Mouse (Mus musculus): Measurements from ENCODE around the gene Map7.

The Map7 gene

DNA sequence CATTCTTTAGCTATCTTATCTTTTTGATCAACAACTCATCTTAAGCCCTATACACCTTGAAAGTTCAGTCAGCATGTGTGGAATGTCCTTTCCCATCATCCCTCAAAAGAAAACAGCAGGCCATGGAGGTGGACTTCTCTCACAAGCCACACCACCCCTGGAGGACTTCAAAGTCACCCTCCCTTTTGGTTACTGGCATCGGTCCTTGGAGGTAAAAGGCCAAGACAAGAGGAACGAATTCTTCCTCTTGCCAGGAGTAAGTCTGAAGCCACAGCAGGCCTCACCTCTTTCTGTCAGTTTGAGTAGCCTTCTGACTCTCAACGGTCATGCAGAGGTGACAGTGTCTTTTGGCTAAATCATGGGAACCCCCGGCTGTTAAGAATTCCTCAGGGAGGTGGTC is 36.1 kb downstream of the Map7 start:
- no peak for DNase-seq (ENCODE audit: extremely low read depth, insufficient read length, low spot score)

GRCm38 (mm10) chr10:20185264-20185663 is 37.0 kb downstream of the Map7 start:
- DNase-seq (ENCODE audit: extremely low read depth, insufficient read length, low spot score), result no peak

DNA sequence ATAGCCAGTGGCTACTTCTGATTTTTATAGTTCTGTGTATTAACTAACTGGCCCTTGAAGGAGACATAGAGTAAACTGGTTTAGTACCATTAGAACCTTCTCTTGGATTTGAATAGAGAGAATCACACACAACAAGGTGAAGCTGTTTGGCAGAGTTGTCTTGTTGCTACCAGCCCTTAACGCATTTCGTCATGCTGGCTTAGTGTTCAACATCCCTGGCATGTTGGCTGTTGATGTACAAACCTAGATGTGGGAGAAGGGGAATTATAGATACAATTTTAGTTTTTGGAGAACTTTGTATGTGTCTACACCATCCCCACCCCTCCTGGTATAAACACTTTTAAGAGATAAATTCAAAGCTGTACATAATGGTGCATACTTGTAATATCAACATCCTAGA is 37.5 kb downstream of the Map7 start:
- no peak for DNase-seq (ENCODE audit: extremely low read depth, insufficient read length, low spot score)

GRCm38 (mm10) chr10:20186800-20187273 is 38.6 kb downstream of the Map7 start:
- no peak for DNase-seq (ENCODE audit: extremely low read depth, insufficient read length, low spot score)

GRCm38 (mm10) chr10:20190139-20190747 is 42.0 kb downstream of the Map7 start:
- no peak for DNase-seq (ENCODE audit: extremely low read depth, insufficient read length, low spot score)

DNA sequence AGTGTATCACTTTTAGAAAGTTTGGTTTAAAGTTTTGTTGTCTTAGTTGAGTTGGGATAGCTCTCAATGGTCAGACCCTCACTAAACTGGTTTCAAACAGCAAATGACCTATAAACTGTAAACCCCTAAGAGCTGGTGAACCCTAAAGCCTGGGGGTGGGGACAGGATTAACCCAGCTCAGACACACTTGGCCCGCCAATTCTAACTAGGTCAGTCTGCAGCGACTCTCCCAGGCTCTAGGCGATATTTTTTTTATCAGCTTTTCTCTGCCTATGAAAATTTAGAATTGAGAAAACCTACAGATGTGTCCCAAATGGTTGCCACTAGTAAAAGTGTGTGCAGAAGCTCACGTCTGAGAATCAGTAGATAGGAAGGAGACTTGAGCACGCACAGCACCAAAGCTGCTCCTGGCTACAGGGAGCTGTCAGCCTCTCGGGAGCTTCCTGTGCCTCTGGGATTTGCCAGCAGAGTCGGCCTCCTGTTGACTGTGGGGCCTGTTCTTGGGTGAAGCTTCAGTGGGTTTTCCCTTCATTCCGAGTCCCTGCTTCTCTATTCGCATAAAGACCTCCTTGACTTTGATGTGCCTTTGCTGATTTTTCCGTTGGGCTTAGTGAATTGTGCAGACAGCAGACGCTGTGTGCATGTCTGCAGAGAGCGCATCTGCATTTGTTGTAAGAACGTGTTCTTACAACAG is 46.7 kb downstream of the Map7 start:
- no peak for DNase-seq (ENCODE audit: extremely low read depth, insufficient read length, low spot score)

DNA sequence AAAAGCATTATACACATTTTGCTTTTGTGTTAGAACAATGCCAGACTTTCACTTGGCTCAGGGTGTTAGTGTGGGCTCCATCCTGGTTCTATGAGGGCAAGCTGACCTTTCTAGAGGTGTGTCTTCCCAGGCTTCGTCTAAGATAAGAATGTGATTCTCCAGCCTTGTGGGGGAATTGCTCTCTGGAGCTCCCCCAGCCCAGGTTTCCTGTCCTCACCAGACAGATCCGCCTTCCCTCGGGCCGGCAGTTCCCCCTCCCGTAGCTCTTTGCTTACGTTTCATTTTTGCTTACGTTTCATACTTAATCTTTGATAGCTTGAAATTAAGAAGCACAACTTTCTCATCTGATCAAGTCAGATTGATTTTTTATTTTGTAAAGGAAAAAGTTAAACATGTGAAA is 48.8 kb downstream of the Map7 start:
- DNase-seq (ENCODE audit: extremely low read depth, insufficient read length, low spot score), result no peak

DNA sequence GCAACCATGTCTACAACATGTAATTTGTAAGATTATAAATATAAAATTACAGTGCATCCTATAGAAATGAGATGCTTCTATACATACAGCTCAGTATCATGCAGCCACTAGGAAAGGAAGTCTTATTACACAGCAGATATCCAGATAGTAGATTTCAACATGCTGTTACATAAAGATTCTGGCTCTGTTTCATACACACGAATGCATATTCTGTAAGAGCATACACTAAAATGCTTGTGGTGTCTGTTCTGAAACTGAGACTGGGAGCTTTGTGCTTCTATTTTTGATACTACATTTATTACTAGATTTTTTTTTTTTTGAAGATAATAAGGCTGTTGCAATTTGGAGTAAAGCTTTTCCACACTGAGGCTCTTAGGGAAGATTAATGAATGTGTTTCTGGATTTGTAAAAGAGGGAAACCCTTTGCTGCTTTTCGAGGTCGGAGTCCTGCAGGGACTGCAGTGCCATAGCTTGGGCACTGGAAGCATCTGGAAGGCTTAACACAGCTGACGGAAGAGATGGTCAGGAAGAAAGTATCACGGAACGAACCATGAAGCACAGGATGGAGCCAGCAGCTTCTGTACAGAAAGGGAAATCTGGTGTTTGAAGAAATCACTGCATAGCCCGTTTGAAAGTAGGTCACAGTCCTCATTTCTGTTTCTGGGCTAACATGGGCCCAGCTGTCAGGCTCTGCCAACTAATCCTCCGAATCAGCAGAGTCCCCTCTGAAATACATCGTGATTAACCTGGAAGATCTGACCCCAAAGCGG is 50.9 kb downstream of the Map7 start:
- DNase-seq (ENCODE audit: extremely low read depth, insufficient read length, low spot score), result no peak

GRCm38 (mm10) chr10:20201236-20201635 is 53.0 kb downstream of the Map7 start:
- no peak for DNase-seq (ENCODE audit: extremely low read depth, insufficient read length, low spot score)

DNA sequence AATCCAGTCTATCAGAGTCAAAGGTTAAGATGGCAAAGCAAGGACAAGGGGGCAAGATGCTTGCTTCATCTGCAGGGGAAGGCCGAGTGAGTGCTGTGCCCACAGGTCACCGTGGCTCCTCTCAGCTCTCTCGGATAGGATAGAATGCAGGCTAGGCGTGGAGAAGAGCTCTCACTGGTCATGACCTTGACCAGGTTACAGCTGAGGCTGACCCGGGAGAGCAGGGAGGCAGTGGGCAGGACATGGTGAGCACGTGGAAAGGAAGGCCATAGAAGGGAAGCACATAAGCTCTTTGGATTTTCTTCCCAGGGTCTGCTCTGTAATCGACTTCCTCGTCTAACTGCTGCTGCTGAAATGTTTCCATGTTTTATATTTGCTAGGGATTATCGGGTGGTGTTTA is 53.9 kb downstream of the Map7 start:
- no peak for DNase-seq (ENCODE audit: extremely low read depth, insufficient read length, low spot score)

DNA sequence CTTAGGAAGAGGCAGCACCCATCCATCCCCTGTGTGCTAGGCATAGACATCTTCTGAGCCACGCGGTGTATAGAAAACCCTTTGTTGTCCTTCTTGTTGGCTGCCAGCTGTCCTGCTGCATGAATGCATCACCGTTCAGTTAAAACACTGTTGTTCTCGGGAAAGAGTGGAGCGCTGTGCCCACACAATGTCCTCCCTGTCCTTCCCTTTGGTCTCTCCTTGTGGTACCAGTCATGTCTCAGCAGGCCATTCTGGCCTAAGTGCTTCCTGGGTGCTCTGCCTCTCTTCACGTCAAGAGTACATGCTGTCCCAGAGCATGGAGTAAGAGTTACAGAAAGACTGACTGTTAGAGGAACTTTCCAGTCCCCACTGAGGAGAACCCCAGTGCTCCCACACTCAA is 54.5 kb downstream of the Map7 start:
- no peak for DNase-seq (ENCODE audit: extremely low read depth, insufficient read length, low spot score)

DNA sequence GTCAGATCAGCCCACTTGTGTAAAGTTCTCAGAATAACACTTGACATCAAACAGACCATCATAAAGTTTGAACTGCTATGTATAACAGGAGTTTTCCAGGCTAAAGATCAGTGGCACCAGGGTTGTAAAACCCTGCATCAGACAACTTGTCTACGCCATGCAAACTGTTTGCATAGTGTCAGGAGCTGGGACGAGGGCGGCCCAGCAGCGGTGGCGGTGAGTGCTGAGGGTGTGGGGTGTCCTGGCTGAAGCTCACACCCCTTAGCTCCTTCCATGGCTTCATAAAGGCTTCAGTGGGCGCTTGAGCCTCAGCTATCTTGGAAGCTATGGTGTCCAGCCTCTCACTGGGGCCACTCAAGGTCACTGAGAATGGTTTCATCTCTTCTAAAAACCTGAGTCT is 55.2 kb downstream of the Map7 start:
- no peak for DNase-seq (ENCODE audit: extremely low read depth, insufficient read length, low spot score)

- DNase-seq (ENCODE audit: extremely low read depth, insufficient read length, low spot score), result no peak
These were observed 56.6 kb downstream of the Map7 start for GRCm38 (mm10) chr10:20204696-20205431.

GRCm38 (mm10) chr10:20206966-20207365 is 58.7 kb downstream of the Map7 start:
- no peak for DNase-seq (ENCODE audit: extremely low read depth, insufficient read length, low spot score)

DNA sequence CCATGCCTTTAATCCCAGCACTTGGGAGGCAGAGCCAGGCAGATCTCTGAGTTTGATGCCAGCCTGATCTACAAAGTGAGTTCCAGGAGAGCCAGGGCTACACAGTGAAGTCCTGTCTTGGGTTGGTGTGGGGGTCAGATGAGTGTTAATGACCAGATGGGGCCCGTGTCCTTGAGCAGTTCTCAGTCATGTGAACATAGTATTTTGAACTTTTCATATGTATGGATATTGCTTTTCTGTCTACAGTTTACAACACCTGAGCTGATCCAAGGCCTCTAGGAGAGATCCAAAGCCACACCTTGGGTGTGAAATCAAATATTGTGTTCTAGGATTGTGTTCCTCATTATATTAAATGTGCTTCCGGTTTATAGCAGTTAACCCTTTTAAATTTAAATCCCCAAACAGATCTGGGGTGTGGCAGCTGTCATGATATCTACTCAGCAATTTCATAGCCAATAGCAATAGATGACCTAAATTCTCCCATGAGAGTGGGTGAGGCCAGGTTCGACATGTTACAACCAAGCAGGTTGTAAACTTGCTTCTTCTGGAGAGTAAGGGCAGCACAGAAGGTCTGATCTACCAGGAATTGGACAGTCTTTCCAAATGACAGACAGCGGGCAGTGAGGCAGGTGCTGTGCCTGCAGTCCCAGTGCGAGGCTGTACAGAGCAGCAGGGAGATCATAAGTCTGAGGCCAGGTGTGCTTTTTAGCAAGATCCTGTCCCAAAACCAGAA is 61.5 kb downstream of the Map7 start:
- DNase-seq (ENCODE audit: extremely low read depth, insufficient read length, low spot score), result no peak

DNA sequence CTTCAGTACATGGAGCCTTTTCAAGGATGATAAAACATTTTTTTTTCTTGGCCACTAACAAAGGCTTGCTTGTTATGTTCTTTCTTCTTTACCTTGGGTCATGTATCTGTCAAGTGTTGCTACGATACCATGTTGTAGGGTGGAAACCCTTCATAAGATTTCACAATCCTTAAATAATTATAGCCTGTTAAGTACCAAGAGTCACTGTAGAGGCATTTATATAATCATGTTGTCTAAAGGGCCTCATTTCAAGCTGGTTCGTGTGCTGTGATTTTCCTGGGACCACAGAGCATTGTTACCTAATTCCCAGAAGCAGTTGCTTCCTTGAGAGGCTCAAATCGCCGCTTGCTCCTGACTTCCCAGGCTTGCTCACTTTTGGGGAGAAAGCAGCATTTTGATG is 66.1 kb downstream of the Map7 start:
- no peak for DNase-seq (ENCODE audit: extremely low read depth, insufficient read length, low spot score)

- no peak for DNase-seq (ENCODE audit: extremely low read depth, insufficient read length, low spot score)
These were observed 68.7 kb downstream of the Map7 start for GRCm38 (mm10) chr10:20216982-20217381.

- no peak for DNase-seq (ENCODE audit: extremely low read depth, insufficient read length, low spot score)
These were observed 70.6 kb downstream of the Map7 start for GRCm38 (mm10) chr10:20218866-20219265.

DNA sequence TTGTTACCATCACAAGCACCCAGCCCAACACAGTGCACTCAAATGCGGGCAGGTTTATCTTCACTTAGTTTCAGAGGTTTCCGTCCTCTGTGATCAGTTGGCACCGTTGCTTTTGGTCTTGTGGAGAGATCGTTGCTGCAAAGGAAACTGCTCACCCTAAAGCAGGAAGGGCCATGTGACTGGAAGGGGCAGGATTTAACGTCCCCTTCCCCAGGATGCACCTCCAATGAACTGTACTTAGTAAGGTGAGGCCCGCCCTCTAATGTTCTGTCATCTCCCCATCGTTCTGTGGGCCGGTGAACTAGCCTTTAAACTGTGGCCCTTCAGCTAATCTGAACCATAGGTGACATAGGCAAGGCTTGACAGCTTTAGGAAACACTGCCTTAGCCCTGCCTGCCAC is 71.3 kb downstream of the Map7 start:
- no peak for DNase-seq (ENCODE audit: extremely low read depth, insufficient read length, low spot score)

- DNase-seq (ENCODE audit: extremely low read depth, insufficient read length, low spot score), result no peak
These were observed 72.3 kb downstream of the Map7 start for GRCm38 (mm10) chr10:20220443-20221071.
